Mouse (Mus musculus) yolk sac, embryonic 10.5 days (tissue): ENCODE measurements around the gene Epb41l3.
A peak's percentile ranks its signal among the peaks of the same experiment; 100 is the strongest.

Source experiments
- DNase-seq: peaks from one replicate; pipeline ENCODE4 v3.0.0-alpha.2; 2017; ENCODE audit warnings: low spot score

Epb41l3 gene

GRCm38 (mm10) chr17:69075501-69076237 lies at the start of gene Epb41l3:
Gene Epb41l3 (plus strand): TSS chr17:69075683.
- peak; percentile 85 for DNase-seq

- no peak for DNase-seq
Measured at GRCm38 (mm10) chr17:69038760-69039675, 36.5 kb upstream of the Epb41l3 start.

GRCm38 (mm10) chr17:69041516-69041915 lies 34.0 kb upstream of the Epb41l3 start:
- no peak for DNase-seq

- no peak for DNase-seq
Measured at GRCm38 (mm10) chr17:69048826-69049225, 26.7 kb upstream of the Epb41l3 start.

GRCm38 (mm10) chr17:69054029-69054428 lies 21.5 kb upstream of the Epb41l3 start:
- DNase-seq, result no peak

GRCm38 (mm10) chr17:69059760-69060159 lies 15.7 kb upstream of the Epb41l3 start:
- no peak for DNase-seq

- DNase-seq, result no peak
Measured at GRCm38 (mm10) chr17:69060388-69060787, 15.1 kb upstream of the Epb41l3 start.

- peak; percentile 29 for DNase-seq
Measured at GRCm38 (mm10) chr17:69061883-69062745, 13.4 kb upstream of the Epb41l3 start.

- DNase-seq, result peak; percentile 74
Measured at GRCm38 (mm10) chr17:69067937-69068739, 7.3 kb upstream of the Epb41l3 start.

GRCm38 (mm10) chr17:69074095-69074494 lies 1.4 kb upstream of the Epb41l3 start:
- peak; percentile 55 for DNase-seq

GRCm38 (mm10) chr17:69076238-69076625 lies 749 bp downstream of the Epb41l3 start:
- DNase-seq, result peak; percentile 63

GRCm38 (mm10) chr17:69076747-69077543 lies 1.5 kb downstream of the Epb41l3 start:
- peak; percentile 65 for DNase-seq

- DNase-seq, result peak; percentile 50
Measured at GRCm38 (mm10) chr17:69077544-69077920, 2.0 kb downstream of the Epb41l3 start.

- DNase-seq, result no peak
Measured at GRCm38 (mm10) chr17:69082316-69082715, 6.8 kb downstream of the Epb41l3 start.

- no peak for DNase-seq
Measured at GRCm38 (mm10) chr17:69091618-69092017, 16.1 kb downstream of the Epb41l3 start.

- DNase-seq, result no peak
Measured at GRCm38 (mm10) chr17:69097068-69097467, 21.6 kb downstream of the Epb41l3 start.

- DNase-seq, result no peak
Measured at GRCm38 (mm10) chr17:69097955-69098354, 22.5 kb downstream of the Epb41l3 start.

- peak; percentile 45 for DNase-seq
Measured at GRCm38 (mm10) chr17:69103326-69103725, 27.8 kb downstream of the Epb41l3 start.

GRCm38 (mm10) chr17:69105035-69105798 lies 29.7 kb downstream of the Epb41l3 start:
- peak; percentile 83 for DNase-seq
